Mouse (Mus musculus) kidney, embryonic 15.5 days (tissue): Measurements from ENCODE around the gene Sf1. TPM values are rescaled to one million over a fixed set of nuclear protein-coding genes. Genes with fewer than 3 reads are reported as not detected.
A peak's percentile ranks its signal among the peaks of the same experiment; 100 is the strongest.

Experiments
- ATAC-seq: fragments of 200-750 bp; cut with Nextera tagmentation; replicated peaks from 2 replicates; pipeline ENCODE4 v1.8.0; 2017; ENCODE audit warnings: moderate TSS enrichment; ENCODE audit not compliant: low FRiP score
- H3K27ac ChIP-seq: fragments of 300-500 bp; sonication (generic); 2 replicates; pipeline ENCODE4 v1.5.1; 2015; ENCODE audit warnings: mild to moderate bottlenecking, inconsistent platforms
- H3K27me3 ChIP-seq: fragments of 300-500 bp; sonication (generic); 2 replicates; pipeline ENCODE4 v1.6.1; 2015; ENCODE audit warnings: inconsistent platforms
- H3K36me3 ChIP-seq: fragments of 300-500 bp; sonication (generic); 2 replicates; pipeline ENCODE4 v1.6.1; 2015; ENCODE audit warnings: inconsistent platforms
- H3K4me1 ChIP-seq: fragments of 300-500 bp; sonication (generic); 2 replicates; pipeline ENCODE4 v1.6.1; 2015; ENCODE audit warnings: inconsistent platforms
- H3K4me2 ChIP-seq: fragments of 300-500 bp; sonication (generic); 2 replicates; pipeline ENCODE4 v1.6.1; 2015; ENCODE audit warnings: moderate library complexity, mild to moderate bottlenecking, inconsistent platforms
- H3K4me3 ChIP-seq: fragments of 300-500 bp; sonication (generic); replicated peaks from 2 replicates; pipeline ENCODE4 v1.5.1; 2015; ENCODE audit warnings: mild to moderate bottlenecking, inconsistent platforms
- H3K9ac ChIP-seq: fragments of 300-500 bp; sonication (generic); 2 replicates; pipeline ENCODE4 v1.6.1; 2015; ENCODE audit warnings: mild to moderate bottlenecking, inconsistent platforms
- H3K9me3 ChIP-seq: fragments of 300-500 bp; sonication (generic); replicated peaks from 2 replicates; pipeline ENCODE4 v1.6.1; 2016; ENCODE audit warnings: inconsistent platforms
- WGBS: fragments of 180-500 bp; shearing (Covaris S2); methylation state at CpG from one replicate; pipeline ENCODE4 v1.1.7; 2015; ENCODE audit warnings: mixed read lengths; 5-methylcytosine and 5-hydroxymethylcytosine counted together
- polyA plus RNA-seq: library from polyadenylated mRNA; unstranded; fragments of >200 nt; fragmentation: Nextera tagmentation; extraction: Ambion mirVana; gene quantifications from 2 replicates; pipeline ENCODE4 v1.2.1, GENCODE M21; 2015

Sf1 gene
- polyA plus RNA-seq, 1 experiment from 2014 or later: 165 TPM

GRCm38 (mm10) chr19:6393637-6394036 lies 30.1 kb downstream of the Sf1 start:
- H3K4me2 ChIP-seq: no peak overlapping the region
- no peak overlapping the region for H3K27ac ChIP-seq
- 92% methylated on average over 16 of the region's 16 CpGs for WGBS
- peaks cover 26% of the 10 kb centered on the region for H3K4me1 ChIP-seq
- peaks cover 8% of the 10 kb centered on the region for H3K36me3 ChIP-seq
- no peak for ATAC-seq
- no peak overlapping the region for H3K4me3 ChIP-seq
- H3K27me3 ChIP-seq: no peaks in the 10 kb centered on the region
- H3K9ac ChIP-seq: no peak overlapping the region
- H3K9me3 ChIP-seq: no peaks in the 10 kb centered on the region

DNA sequence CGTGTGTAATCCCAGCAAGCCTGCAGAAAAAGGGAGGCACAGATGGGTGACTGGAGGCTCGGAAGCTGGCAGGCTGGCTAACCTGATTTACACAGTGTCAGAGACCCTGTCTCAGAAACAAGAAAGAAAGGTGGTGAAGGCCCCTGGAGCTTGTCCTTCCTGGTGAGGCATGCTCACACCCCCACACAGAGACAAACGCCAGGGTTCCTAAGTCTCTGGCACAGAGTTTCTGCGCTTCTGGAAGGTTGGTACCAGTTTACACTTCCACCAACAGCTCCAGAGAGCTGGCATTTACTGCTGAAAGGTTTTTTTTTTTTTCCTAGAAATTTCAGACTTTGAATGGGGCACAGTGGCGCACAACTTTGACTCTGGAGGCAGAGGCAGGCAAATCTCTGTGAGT lies 32.7 kb downstream of the Sf1 start:
- peaks cover 8% of the 10 kb centered on the region for H3K36me3 ChIP-seq
- H3K4me2 ChIP-seq: no peak overlapping the region
- H3K9ac ChIP-seq: no peak overlapping the region
- no peak overlapping the region for H3K4me3 ChIP-seq
- H3K9me3 ChIP-seq: no peaks in the 10 kb centered on the region
- ATAC-seq: no peak
- peaks cover 12% of the 10 kb centered on the region for H3K27me3 ChIP-seq
- no peak overlapping the region for H3K27ac ChIP-seq
- H3K4me1 ChIP-seq: peaks cover 34% of the 10 kb centered on the region
- WGBS: 64% methylated on average over 5 of the region's 5 CpGs

DNA sequence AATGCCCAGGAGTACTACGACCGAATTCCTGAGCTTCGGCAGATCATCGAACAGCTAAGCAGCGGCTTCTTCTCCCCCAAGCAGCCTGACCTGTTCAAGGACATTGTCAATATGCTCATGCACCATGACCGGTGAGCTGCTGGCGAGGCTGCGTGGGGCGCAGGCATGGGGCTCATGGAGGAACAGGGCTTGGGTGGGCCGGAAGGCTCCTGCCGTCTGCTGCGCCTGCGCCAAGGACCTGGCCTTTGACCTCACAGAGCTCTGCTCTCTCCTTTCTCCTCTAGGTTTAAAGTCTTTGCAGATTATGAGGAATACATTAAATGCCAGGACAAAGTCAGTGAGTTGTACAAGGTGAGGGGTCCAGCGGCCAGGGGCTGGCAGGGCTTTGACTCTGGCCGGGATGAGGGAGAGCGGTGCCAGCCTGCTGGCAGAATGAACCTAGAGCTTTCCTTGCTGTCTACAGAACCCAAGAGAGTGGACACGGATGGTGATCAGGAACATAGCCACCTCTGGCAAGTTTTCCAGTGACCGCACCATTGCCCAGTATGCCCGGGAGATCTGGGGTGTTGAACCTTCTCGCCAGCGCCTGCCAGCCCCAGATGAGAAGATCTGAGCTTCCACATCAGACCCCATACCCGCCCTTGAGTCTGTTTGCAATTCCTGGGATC lies 34.2 kb downstream of the Sf1 start:
- 81% methylated on average over 22 of the region's 22 CpGs for WGBS
- Histone ChIP-seq H3K27ac (peak overlapping the region; percentile 0; the same call in 1 of the 2 replicates), H3K36me3 (peaks cover 3% of the 10 kb centered on the region), H3K9me3 (no peaks in the 10 kb centered on the region), H3K9ac (0 out of 2 replicates have a peak overlapping the region, but pooled peaks have one; percentile 48), H3K4me1 (peaks cover 49% of the 10 kb centered on the region), H3K4me2 (peak overlapping the region; percentile 91), H3K4me3 (no peak overlapping the region), H3K27me3 (peaks cover 25% of the 10 kb centered on the region)
- ATAC-seq: no peak

DNA sequence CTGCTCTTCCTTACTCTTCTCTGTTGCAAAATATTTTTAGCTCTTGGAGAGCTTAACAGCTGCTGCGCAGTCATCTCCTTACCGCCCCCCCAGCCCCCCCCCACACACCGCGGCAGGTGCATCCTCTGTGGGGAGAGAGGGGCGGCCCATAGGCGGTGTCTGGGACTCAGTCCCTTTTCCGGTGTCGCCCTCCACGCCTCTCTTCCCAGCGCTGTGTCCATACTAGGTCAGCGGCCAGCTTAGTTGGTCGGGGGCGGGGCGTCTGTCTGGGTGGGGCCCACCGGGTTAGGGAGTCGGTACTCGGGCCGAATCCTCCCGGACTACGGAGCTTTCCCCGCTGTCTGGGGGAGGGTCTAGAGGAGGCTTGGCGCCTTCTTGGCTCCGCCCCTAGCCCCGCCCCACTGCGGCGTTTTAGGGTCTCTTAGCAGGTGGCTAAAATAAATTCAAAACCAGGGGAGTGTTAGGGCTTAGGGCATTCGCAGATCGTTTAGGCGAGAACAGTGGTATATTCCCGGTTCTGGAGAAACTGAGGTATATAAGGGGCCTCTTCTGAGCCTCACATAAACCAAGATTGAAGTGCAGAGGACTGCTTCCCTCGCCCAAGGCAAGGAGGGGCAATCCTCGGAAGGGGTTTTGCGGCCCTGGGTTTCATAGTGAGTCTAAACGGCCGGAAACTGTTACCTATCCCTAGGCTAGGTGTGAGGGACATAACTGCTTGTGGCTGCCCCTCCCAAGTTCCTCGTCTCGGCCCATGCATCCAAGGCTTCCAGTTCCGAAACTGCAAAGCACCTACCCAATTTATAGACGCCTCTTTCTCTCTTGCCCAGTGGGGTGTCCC lies 35.2 kb downstream of the Sf1 start:
- Histone ChIP-seq H3K36me3 (no peaks in the 10 kb centered on the region), H3K27me3 (peaks cover 27% of the 10 kb centered on the region), H3K27ac (peak overlapping the region; percentile 80), H3K4me2 (peak overlapping the region; percentile 91), H3K4me1 (peaks cover 58% of the 10 kb centered on the region), H3K9me3 (no peaks in the 10 kb centered on the region), H3K4me3 (peak overlapping the region; percentile 54), H3K9ac (peak overlapping the region; percentile 48)
- peak; percentile 38 for ATAC-seq
- WGBS: under 1% methylated on average over 38 of the region's 39 CpGs

DNA sequence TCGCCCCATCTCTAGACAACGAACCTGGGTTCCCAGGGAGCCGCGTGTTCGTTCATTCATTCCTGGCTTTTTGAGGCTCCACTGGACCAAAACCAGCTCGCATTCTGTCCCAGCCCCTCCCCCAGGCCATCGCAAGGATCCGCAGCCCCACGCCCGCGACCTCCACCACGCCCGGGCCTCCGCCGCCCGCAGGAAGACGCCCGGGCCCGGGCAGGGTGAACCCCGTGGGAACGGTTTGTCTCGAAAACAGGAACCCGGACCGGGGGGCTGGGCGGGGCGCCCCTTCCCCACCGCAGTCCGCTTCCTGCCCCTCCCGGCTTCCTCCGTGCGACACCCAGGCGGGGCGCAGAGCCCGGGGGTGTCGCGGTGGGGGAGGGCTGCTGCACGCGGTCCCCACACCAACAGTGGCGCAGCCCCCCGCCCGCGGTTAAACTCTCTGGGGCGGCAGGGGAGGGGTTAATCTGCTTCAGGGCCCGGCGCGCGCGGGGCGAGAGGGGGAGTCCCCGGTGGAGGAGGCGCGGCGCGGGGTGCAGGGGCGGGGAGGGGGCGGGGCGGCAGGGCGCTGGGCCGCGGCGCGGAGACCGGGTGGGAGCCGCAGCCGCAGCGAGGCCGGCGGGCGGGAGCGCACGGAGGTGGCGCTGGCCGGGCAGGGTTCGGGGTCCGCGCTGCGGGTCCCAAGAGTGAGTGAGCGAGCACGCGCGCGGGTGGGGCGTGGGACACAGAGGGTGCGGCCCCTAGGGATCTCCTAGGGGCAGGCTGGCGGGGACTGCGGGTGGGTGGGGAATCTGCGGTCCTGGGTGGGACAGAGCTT lies 36.0 kb downstream of the Sf1 start, which contains the start of gene Rasgrp2:
Rasgrp2 (plus strand) TSS at position 56 of the 811 bp plus-strand sequence.
- peak within 1 kb of the TSS; percentile 48 for H3K9ac ChIP-seq
- peak within 1 kb of the TSS; percentile 91 for H3K4me2 ChIP-seq
- H3K36me3 ChIP-seq: no peaks in the 10 kb centered on the region
- H3K4me3 ChIP-seq: peak within 1 kb of the TSS; percentile 54
- H3K27ac ChIP-seq: peak within 1 kb of the TSS; percentile 80
- H3K4me1 ChIP-seq: peaks cover 61% of the 10 kb centered on the region
- H3K27me3 ChIP-seq: peaks cover 27% of the 10 kb centered on the region
- no peak for ATAC-seq
- under 1% methylated on average over 85 of the region's 87 CpGs for WGBS
- H3K9me3 ChIP-seq: no peaks in the 10 kb centered on the region

DNA sequence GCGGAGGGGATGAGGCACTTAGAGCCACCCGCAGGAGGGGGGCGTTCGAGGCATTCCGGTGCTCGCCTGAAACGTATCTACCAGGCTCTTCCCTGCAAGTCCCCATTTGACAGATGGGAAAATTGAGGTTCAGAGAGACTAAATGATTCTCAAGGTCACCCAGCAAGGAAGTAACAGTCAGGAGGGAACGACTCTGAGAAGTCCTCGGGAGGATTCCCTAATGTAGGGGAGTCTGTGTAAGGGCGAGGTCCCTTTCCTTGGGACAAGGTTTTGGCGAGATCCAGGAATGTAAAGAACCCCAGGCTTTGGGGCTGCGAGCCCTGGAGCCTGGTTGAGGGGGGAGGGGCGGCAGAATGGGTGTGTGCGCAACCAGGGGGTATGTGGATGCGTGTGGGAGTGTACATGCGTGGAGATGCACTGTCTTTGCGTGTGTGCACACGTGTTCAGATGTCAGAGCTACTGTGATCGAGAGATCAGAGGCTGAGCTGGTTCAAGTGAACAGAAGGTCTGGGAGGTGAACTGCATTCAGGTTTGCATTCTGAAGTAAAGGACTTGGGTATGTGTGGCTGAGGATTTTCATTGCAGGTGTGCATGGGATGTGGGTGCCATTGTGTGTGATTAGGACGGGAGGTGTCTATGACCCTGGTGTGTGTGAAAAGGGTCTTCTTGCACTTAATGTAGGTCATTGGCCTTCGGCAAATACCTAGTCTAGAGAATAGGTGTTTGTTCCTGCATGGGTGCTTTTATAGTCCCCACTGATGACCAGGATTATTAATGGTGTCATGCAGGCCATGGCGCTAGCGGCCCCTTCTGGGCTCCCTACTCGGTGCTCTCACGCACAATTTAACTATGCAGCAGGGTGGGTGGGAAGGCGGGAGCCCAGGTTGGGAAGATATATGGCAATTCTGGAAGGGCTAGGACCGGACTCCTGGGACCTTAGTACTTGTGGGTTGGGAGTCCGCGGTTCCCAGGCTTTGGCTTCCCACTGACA lies 36.9 kb downstream of the Sf1 start:
- H3K9me3 ChIP-seq: no peaks in the 10 kb centered on the region
- H3K36me3 ChIP-seq: no peaks in the 10 kb centered on the region
- peak; percentile 3; the same call in 1 of the 2 replicates for ATAC-seq
- H3K27me3 ChIP-seq: peaks cover 27% of the 10 kb centered on the region
- peaks cover 66% of the 10 kb centered on the region for H3K4me1 ChIP-seq
- 1% methylated on average over 29 of the region's 29 CpGs for WGBS
- H3K4me3 ChIP-seq: peak overlapping the region; percentile 54
- H3K4me2 ChIP-seq: peak overlapping the region; percentile 91
- H3K27ac ChIP-seq: peak overlapping the region; percentile 80
- H3K9ac ChIP-seq: peak overlapping the region; percentile 48

DNA sequence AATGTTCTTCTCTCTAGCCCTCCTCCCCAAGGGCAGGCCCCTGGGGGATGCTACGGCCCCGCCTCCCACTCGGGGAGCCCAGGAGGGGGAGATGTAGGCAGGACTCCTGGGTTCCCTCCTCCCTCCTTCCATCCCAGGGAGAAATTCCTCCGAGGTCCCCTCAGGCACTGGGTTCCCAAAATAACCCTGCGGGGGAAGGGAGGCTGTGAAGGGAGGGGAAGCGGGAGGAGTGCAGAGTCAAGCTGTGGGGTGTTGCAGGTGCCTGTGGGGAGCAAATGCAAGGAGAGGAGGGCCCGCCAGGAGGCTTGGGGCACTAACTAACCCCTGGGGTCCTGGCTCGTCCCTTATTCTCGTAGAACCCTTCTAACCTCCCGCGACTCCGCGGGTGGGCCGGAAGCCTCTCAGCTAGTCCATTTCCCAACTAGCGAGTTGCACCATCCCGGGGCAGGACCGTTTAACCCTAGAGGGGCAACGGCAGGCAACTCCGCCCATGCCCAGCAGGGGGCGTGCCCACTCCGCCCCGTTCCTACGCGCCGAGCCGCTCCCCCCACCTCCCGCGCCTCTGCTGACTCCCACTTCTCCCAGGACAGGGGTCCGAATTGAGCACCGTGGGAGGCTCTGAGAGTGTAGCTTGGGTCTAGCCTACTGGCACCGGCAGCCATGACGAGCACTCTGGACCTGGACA lies 37.8 kb downstream of the Sf1 start:
- Histone ChIP-seq H3K27ac (peak overlapping the region; percentile 80), H3K4me3 (peak overlapping the region; percentile 54), H3K4me2 (peak overlapping the region; percentile 91), H3K36me3 (no peaks in the 10 kb centered on the region), H3K9me3 (no peaks in the 10 kb centered on the region), H3K27me3 (peaks cover 27% of the 10 kb centered on the region), H3K4me1 (peaks cover 66% of the 10 kb centered on the region), H3K9ac (peak overlapping the region; percentile 37; the same call in 1 of the 2 replicates)
- WGBS: under 1% methylated on average over 32 of the region's 32 CpGs
- peak; percentile 20 for ATAC-seq

DNA sequence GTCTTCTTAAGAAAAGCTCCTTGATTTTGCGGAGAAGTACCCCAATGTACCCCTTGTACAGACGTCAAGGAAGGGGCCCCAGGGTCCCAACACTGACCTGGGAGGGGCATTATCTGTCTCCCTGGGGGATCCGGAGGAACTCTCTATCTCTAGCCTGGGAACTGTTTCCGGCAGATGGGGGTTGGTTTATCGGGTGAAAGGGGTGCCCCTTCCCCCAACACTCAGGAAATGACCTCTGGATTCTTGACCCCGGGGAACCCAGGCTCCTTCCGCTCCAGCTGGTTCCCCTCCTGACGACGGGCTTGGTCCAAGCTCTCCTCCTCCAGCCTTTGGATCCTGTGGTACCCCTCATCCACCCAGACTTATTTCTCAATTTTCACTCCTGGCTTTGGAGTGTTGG lies 38.5 kb downstream of the Sf1 start:
- H3K36me3 ChIP-seq: no peaks in the 10 kb centered on the region
- H3K4me3 ChIP-seq: peak overlapping the region; percentile 54
- WGBS: 9% methylated on average over 9 of the region's 9 CpGs
- H3K27ac ChIP-seq: peak overlapping the region; percentile 80
- H3K9me3 ChIP-seq: no peaks in the 10 kb centered on the region
- ATAC-seq: no peak
- H3K4me1 ChIP-seq: peaks cover 66% of the 10 kb centered on the region
- H3K27me3 ChIP-seq: peaks cover 27% of the 10 kb centered on the region
- peak overlapping the region; percentile 37; the same call in 1 of the 2 replicates for H3K9ac ChIP-seq
- H3K4me2 ChIP-seq: peak overlapping the region; percentile 91

- H3K27me3 ChIP-seq: peaks cover 27% of the 10 kb centered on the region
- H3K4me2 ChIP-seq: no peak overlapping the region
- H3K27ac ChIP-seq: no peak overlapping the region
- no peak for ATAC-seq
- H3K36me3 ChIP-seq: no peaks in the 10 kb centered on the region; the same call in 1 of the 2 replicates
- no peaks in the 10 kb centered on the region for H3K9me3 ChIP-seq
- peaks cover 55% of the 10 kb centered on the region for H3K4me1 ChIP-seq
- WGBS: 83% methylated on average over 10 of the region's 10 CpGs
- H3K9ac ChIP-seq: no peak overlapping the region
- H3K4me3 ChIP-seq: no peak overlapping the region
These were observed 40.4 kb downstream of the Sf1 start for GRCm38 (mm10) chr19:6403869-6404268.

- WGBS: 77% methylated on average over 10 of the region's 10 CpGs
- no peaks in the 10 kb centered on the region for H3K9me3 ChIP-seq
- no peak overlapping the region for H3K9ac ChIP-seq
- H3K27me3 ChIP-seq: peaks cover 23% of the 10 kb centered on the region
- H3K4me3 ChIP-seq: no peak overlapping the region
- H3K36me3 ChIP-seq: no peaks in the 10 kb centered on the region; the same call in 1 of the 2 replicates
- no peak overlapping the region for H3K4me2 ChIP-seq
- ATAC-seq: no peak
- peaks cover 40% of the 10 kb centered on the region for H3K4me1 ChIP-seq
- no peak overlapping the region for H3K27ac ChIP-seq
These were observed 41.9 kb downstream of the Sf1 start for GRCm38 (mm10) chr19:6405433-6405832.
